Comparison of ENCODE assay signal across 8 mouse cellular contexts in genomic region chr5:91961370-91961769, GRCm38 (mm10). TPM values are rescaled to one million over a fixed set of nuclear protein-coding genes. Genes with fewer than 3 reads are reported as not detected.
A peak's percentile ranks its signal among the peaks of the same experiment; 100 is the strongest.
DNase-seq lines count a peak whose midpoint lies in the region; ATAC-seq and TF ChIP-seq lines count a peak whose summit lies in the region.

No protein-coding gene starts in this region.

- peak overlapping the region; percentile 67 for H3K4me2 ChIP-seq in midbrain, embryonic 14.5 days (ENCODE audit: low read length)

- DNase-seq in adrenal gland, adult 2 months, result peak; percentile 22
- no peak for DNase-seq in adrenal gland, postnatal 36 days
- no peak for DNase-seq in G1E (ENCODE audit: low spot score)
- DNase-seq in kidney, postnatal 14 days, result peak; percentile 43
- DNase-seq in midbrain, embryonic 14.5 days, result no peak
- no peak for DNase-seq in left cerebral cortex, adult 9 months (ENCODE audit: low spot score in 2 of 2)
- DNase-seq in ovary, postnatal 10 days (ENCODE audit: low spot score), result no peak

- H3K27me3 ChIP-seq in G1E (ENCODE audit: insufficient read depth, low read length), result no peaks in the 10 kb centered on the region
- H3K27me3 ChIP-seq in midbrain, embryonic 14.5 days (ENCODE audit: control insufficient read depth, insufficient read depth, low read length), result no peaks in the 10 kb centered on the region

- peaks cover 51% of the 10 kb centered on the region for H3K4me1 ChIP-seq in G1E (ENCODE audit: insufficient read depth, low read depth, low read length)
- H3K4me1 ChIP-seq in midbrain, embryonic 14.5 days (ENCODE audit: control insufficient read depth, insufficient read depth, low read length), result peaks cover 15% of the 10 kb centered on the region; the same call in 1 of the 2 replicates

- no peak overlapping the region for H3K27ac ChIP-seq in midbrain, embryonic 14.5 days (replicated peaks; ENCODE audit: low read depth, low read length)

- peak overlapping the region; percentile 93 for H3K4me3 ChIP-seq in G1E (ENCODE audit: low read depth, low read length)
- peak overlapping the region; percentile 75 for H3K4me3 ChIP-seq in midbrain, embryonic 14.5 days (replicated peaks; ENCODE audit: low read depth, low read length)

- H3K36me3 ChIP-seq in G1E (replicated peaks), result peaks cover 33% of the 10 kb centered on the region
- H3K36me3 ChIP-seq in midbrain, embryonic 14.5 days (ENCODE audit: control insufficient read depth, insufficient read depth, low read length), result peaks cover 14% of the 10 kb centered on the region

- peak overlapping the region; percentile 88; the same call in 1 of the 2 replicates for H3K9ac ChIP-seq in midbrain, embryonic 14.5 days (replicated peaks; ENCODE audit: low read length)

- no peak for ATAC-seq in G1E (ENCODE audit: extremely low read depth, insufficient number of reproducible peaks, low FRiP score, poor library complexity, severe bottlenecking)
- ATAC-seq in granulocyte monocyte progenitor cell, adult 5-6 weeks (replicated peaks; ENCODE audit: poor library complexity, severe bottlenecking), result peak; percentile 29
- ATAC-seq in midbrain, embryonic 14.5 days (ENCODE audit: low FRiP score, low TSS enrichment), result no peak

- no peaks in the 10 kb centered on the region for H3K9me3 ChIP-seq in G1E (replicated peaks)
- H3K9me3 ChIP-seq in midbrain, embryonic 14.5 days (ENCODE audit: control insufficient read depth, low read length), result no peaks in the 10 kb centered on the region

- 100% methylated on average over 1 of the region's 1 CpGs for WGBS in midbrain, embryonic 14.5 days

- no peak for TF ChIP-seq CTCF in G1E (IDR thresholded peaks at IDR 0.05; ENCODE audit: low read depth, low read length)

RNA-seq across cellular contexts. Expression of gene Rchy1, which starts 1.5 kb away (rescaled TPM):
- 10 to 100 TPM; 54.2 to 61.2 TPM for total RNA-seq in adrenal gland, adult 2 months (2021)
- 10.8 and 11.5 TPM in 2 replicates for polyA plus RNA-seq in adrenal gland, adult 2 months (2012; rRNA removed)
- 10 to 100 TPM; 61.9 to 78.5 TPM for total RNA-seq in adrenal gland, postnatal 36 days (2021)
- total RNA-seq in G1E (2014; fragmentation: Nextera tagmentation), result 51.0 and 60.9 TPM in 2 replicates
- total RNA-seq in G1E (2017), result 59.8 and 64.2 TPM in 2 replicates
- 11.9 and 12.6 TPM in 2 replicates for polyA plus RNA-seq in G1E (2012)
- 36.8 and 37.6 TPM in 2 replicates for total RNA-seq in granulocyte monocyte progenitor cell, adult 5-6 weeks (2014; fragmentation: Nextera tagmentation)
- 23.9 and 30.2 TPM in 2 replicates for total RNA-seq in granulocyte monocyte progenitor cell, adult 5-6 weeks (2017)
- polyA plus RNA-seq in midbrain, embryonic 14.5 days (2014; fragmentation: Nextera tagmentation; extraction: Ambion mirVana), result 58.0 and 61.5 TPM in 2 replicates

RNA-seq across cellular contexts. Expression of gene Odaph, which starts 25.9 kb away (rescaled TPM):
- total RNA-seq in adrenal gland, adult 2 months (2021), result not detected
- not detected in 2 replicates for polyA plus RNA-seq in adrenal gland, adult 2 months (2012; rRNA removed)
- total RNA-seq in adrenal gland, postnatal 36 days (2021), result not detected
- total RNA-seq in G1E (2014; fragmentation: Nextera tagmentation) (not detected in 2 replicates), G1E (2017) (0.12 and 0.22 TPM in 2 replicates)
- polyA plus RNA-seq in G1E (2012), result not detected in 2 replicates
- not detected in 2 replicates for total RNA-seq in granulocyte monocyte progenitor cell, adult 5-6 weeks (2014; fragmentation: Nextera tagmentation)
- total RNA-seq in granulocyte monocyte progenitor cell, adult 5-6 weeks (2017), result not detected in 2 replicates
- polyA plus RNA-seq in midbrain, embryonic 14.5 days (2014; fragmentation: Nextera tagmentation; extraction: Ambion mirVana), result 0.29 TPM in 1 of 2 replicates, not detected in the other

Comparison
In these comparisons a context has a peak if more than half of its experiments do, and no peak if none do; other contexts are left out.
1. DNase-seq: peak in adrenal gland, adult 2 months (single experiment) and kidney, postnatal 14 days (single experiment); none in adrenal gland, postnatal 36 days (0 of 2), G1E (single experiment), midbrain, embryonic 14.5 days (single experiment), left cerebral cortex, adult 9 months (0 of 2) and ovary, postnatal 10 days (single experiment).